Mouse (Mus musculus): ENCODE data around the gene Wdr49.

GRCm38 (mm10) chr3:75308228-75308627 is 173.7 kb downstream of the Wdr49 start:
- no peak for TF ChIP-seq CHD2 (IDR thresholded peaks at IDR 0.05; ENCODE audit: low read depth, low read length)
- no peak for TF ChIP-seq ZNF384 (IDR thresholded peaks at IDR 0.05; ENCODE audit: low read depth, low read length)
- no peak for TF ChIP-seq ZC3H11A (IDR thresholded peaks at IDR 0.05; ENCODE audit: borderline replicate concordance, low read depth, low read length)
